Mouse (Mus musculus) bone marrow macrophage, adult 2 months (primary cell): ENCODE measurements around the gene Cyb561. TPM values are rescaled to one million over a fixed set of nuclear protein-coding genes. Genes with fewer than 3 reads are reported as not detected.
A peak's percentile ranks its signal among the peaks of the same experiment; 100 is the strongest.

Experiments used
- H3K27ac ChIP-seq: 2 replicates; pipeline ENCODE4 v1.5.1; 2012; ENCODE audit warnings: low read depth, low read length; ENCODE audit not compliant: insufficient read depth
- H3K4me1 ChIP-seq: 2 replicates; pipeline ENCODE4 v1.6.1; 2012; ENCODE audit warnings: low read length; ENCODE audit not compliant: control insufficient read depth, insufficient read depth
- H3K4me3 ChIP-seq: 2 replicates; pipeline ENCODE4 v1.5.1; 2012; ENCODE audit warnings: mild to moderate bottlenecking, low read length, moderate library complexity; ENCODE audit not compliant: insufficient read depth
- CTCF ChIP-seq: IDR thresholded peaks from 2 replicates; pipeline ENCODE4 v1.5.1; 2012; ENCODE audit warnings: low read depth, mild to moderate bottlenecking, low read length, moderate library complexity
- POLR2A ChIP-seq: IDR thresholded peaks from 2 replicates; pipeline ENCODE4 v1.6.1; 2012; ENCODE audit warnings: mild to moderate bottlenecking, low read depth, low read length, borderline replicate concordance
- polyA plus RNA-seq: library from polyadenylated mRNA; stranded (reverse); fragments of >200 nt; gene quantifications from 2 replicates; pipeline ENCODE4 v1.2.4, GENCODE M21; 2012; ENCODE audit not compliant: missing spikeins, insufficient read depth, insufficient read length

Gene Cyb561
- polyA plus RNA-seq, 1 experiment: not detected

GRCm38 (mm10) chr11:105953402-105953801 lies 266 bp upstream of the Cyb561 start:
- TF ChIP-seq CTCF (no peak), POLR2A (no peak)
- peak overlapping the region; percentile 38 for H3K27ac ChIP-seq
- peaks cover 26% of the 10 kb centered on the region for H3K4me1 ChIP-seq
- no peak overlapping the region for H3K4me3 ChIP-seq

GRCm38 (mm10) chr11:105952111-105952510 lies 1.0 kb downstream of the Cyb561 start:
- Histone ChIP-seq H3K27ac (no peak overlapping the region), H3K4me1 (peaks cover 22% of the 10 kb centered on the region)

GRCm38 (mm10) chr11:105951601-105952044 lies 1.5 kb downstream of the Cyb561 start:
- H3K4me3 ChIP-seq: no peak overlapping the region
- H3K27ac ChIP-seq: no peak overlapping the region
- H3K4me1 ChIP-seq: peaks cover 22% of the 10 kb centered on the region
- TF ChIP-seq CTCF (no peak), POLR2A (no peak)

More at GRCm38 (mm10) chr11:105952111-105952510, 1.0 kb downstream of the Cyb561 start:
- no peak for TF ChIP-seq POLR2A
- no peak for TF ChIP-seq CTCF
- H3K4me3 ChIP-seq: no peak overlapping the region

GRCm38 (mm10) chr11:105950519-105950918 lies 2.6 kb downstream of the Cyb561 start:
- TF ChIP-seq CTCF (no peak), POLR2A (no peak)
- no peak overlapping the region for H3K4me3 ChIP-seq
- peaks cover 22% of the 10 kb centered on the region for H3K4me1 ChIP-seq
- H3K27ac ChIP-seq: no peak overlapping the region

- TF ChIP-seq POLR2A: no peak
- TF ChIP-seq CTCF: no peak
- H3K27ac ChIP-seq: no peak overlapping the region
- H3K4me3 ChIP-seq: no peak overlapping the region
Observed at GRCm38 (mm10) chr11:105948255-105948654, 4.9 kb downstream of the Cyb561 start.

GRCm38 (mm10) chr11:105946694-105947154 lies 6.4 kb downstream of the Cyb561 start:
- Histone ChIP-seq H3K27ac (no peak overlapping the region), H3K4me1 (peaks cover 5% of the 10 kb centered on the region; the same call in 1 of the 2 replicates), H3K4me3 (no peak overlapping the region)
- TF ChIP-seq CTCF (no peak), POLR2A (no peak)

More at GRCm38 (mm10) chr11:105948255-105948654, 4.9 kb downstream of the Cyb561 start:
- H3K4me1 ChIP-seq: peaks cover 14% of the 10 kb centered on the region

GRCm38 (mm10) chr11:105944770-105945672 lies 8.1 kb downstream of the Cyb561 start:
- TF ChIP-seq CTCF: no peak
- no peak for TF ChIP-seq POLR2A
- Histone ChIP-seq H3K4me3 (no peak overlapping the region), H3K27ac (no peak overlapping the region), H3K4me1 (peaks cover 5% of the 10 kb centered on the region; the same call in 1 of the 2 replicates)

- TF ChIP-seq CTCF: no peak
- TF ChIP-seq POLR2A: no peak
- no peak overlapping the region for H3K27ac ChIP-seq
- peaks cover 5% of the 10 kb centered on the region; the same call in 1 of the 2 replicates for H3K4me1 ChIP-seq
- peak overlapping the region; percentile 59 for H3K4me3 ChIP-seq
Observed at GRCm38 (mm10) chr11:105944126-105944621, 9.0 kb downstream of the Cyb561 start.

GRCm38 (mm10) chr11:105943133-105944102 lies 9.7 kb downstream of the Cyb561 start:
- H3K4me3 ChIP-seq: peak overlapping the region; percentile 59

More at GRCm38 (mm10) chr11:105943133-105944102, 9.7 kb downstream of the Cyb561 start:
- Histone ChIP-seq H3K27ac (no peak overlapping the region), H3K4me1 (peaks cover 3% of the 10 kb centered on the region; the same call in 1 of the 2 replicates)
- TF ChIP-seq POLR2A: no peak
- no peak for TF ChIP-seq CTCF
